Mouse (Mus musculus): ENCODE measurements around the gene Rassf4. TPM values are rescaled to one million over a fixed set of nuclear protein-coding genes. Genes with fewer than 3 reads are reported as not detected.
A peak's percentile ranks its signal among the peaks of the same experiment; 100 is the strongest.

Gene Rassf4
- total and polyA plus RNA-seq, 3 experiments: 0.08 TPM; not detected in 1

- Histone ChIP-seq H3K27me3 (ENCODE audit: control insufficient read depth in 1 of 2, insufficient read depth in 2 of 2, low read length in 2 of 2) (no peaks in the 10 kb centered on the region), H3K9ac (ENCODE audit: control insufficient read depth, low read depth, low read length, poor library complexity, severe bottlenecking) (no peak overlapping the region), H3K36me3 (ENCODE audit: control insufficient read depth in 1 of 2, insufficient read depth in 2 of 2, low read length in 2 of 2) (no peaks in the 10 kb centered on the region), H3K4me1 (ENCODE audit: control insufficient read depth in 1 of 2, insufficient read depth in 2 of 2, low read length in 2 of 2) (no peaks in the 10 kb centered on the region), H3K79me2 (ENCODE audit: control insufficient read depth, insufficient read depth, low read length, poor library complexity) (no peaks in the 10 kb centered on the region), H3K4me3 (ENCODE audit: control insufficient read depth in 1 of 2, insufficient read depth in 1 of 2, low read depth in 2 of 2, low read length in 2 of 2) (no peak overlapping the region), H3K9me3 (replicated peaks; ENCODE audit: insufficient read depth, low read length) (no peaks in the 10 kb centered on the region), H3K27ac (ENCODE audit: control insufficient read depth, low read depth, low read length) (no peak overlapping the region)
- TF ChIP-seq JUND (IDR thresholded peaks at IDR 0.05; ENCODE audit: low read depth, low read length) (no peak), KAT2A (conservative IDR thresholded peaks at IDR 0.05; ENCODE audit: low read depth, low read length) (no peak), MAZ (IDR thresholded peaks at IDR 0.05; ENCODE audit: low read depth, low read length) (no peak), TAL1 (IDR thresholded peaks at IDR 0.05; ENCODE audit: low read length) (no peak), HCFC1 (IDR thresholded peaks at IDR 0.05; ENCODE audit: low read depth, low read length) (no peak), MXI1 (IDR thresholded peaks at IDR 0.05; ENCODE audit: low read depth, low read length) (no peak), CHD2 (IDR thresholded peaks at IDR 0.05; ENCODE audit: low read length) (no peak)
- no peak for DNase-seq (ENCODE audit: low read depth, low spot score)
Observed at GRCm38 (mm10) chr6:116663364-116663763, 10.4 kb downstream of the Rassf4 start.

DNA sequence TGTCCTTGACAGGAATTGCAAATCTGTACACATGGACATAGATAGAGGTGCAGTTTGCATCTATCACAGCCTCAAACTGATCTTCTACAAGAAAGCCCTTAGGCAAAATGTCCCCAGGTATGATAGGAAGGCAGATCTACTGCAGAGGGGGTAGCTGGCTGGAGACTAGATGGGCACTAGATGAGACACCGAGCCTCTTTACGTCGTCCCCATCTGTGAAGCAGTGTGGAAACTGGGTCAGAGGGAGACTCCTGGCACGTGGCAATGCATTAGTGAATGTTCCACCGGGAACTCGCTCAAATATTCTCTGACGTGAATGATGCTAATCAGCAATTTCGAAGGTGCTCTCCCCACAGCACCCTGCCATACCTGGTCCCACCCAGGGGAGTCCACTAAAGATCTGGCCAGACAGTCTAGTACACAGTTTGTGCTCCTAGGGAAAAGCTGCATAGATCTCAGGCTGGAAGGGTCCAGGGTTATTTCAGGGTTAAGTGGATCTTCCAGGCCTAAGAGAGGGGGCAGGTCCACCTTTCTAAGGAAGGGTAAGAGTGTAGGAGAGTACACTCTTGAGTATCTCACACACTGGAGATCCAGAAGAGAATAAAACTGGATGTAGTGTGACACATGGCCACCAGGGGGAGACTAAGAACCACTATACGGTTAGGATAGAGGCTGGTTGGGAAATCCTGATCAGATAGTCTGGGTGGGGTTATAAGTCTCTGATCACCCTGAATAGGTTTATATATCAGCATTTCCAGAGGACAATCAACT lies 19.9 kb downstream of the Rassf4 start:
- H3K36me3 ChIP-seq (ENCODE audit: control insufficient read depth in 1 of 2, insufficient read depth in 2 of 2, low read length in 2 of 2): no peaks in the 10 kb centered on the region
- H3K9me3 ChIP-seq (replicated peaks; ENCODE audit: insufficient read depth, low read length): no peaks in the 10 kb centered on the region
- H3K9ac ChIP-seq (ENCODE audit: control insufficient read depth, low read depth, low read length, poor library complexity, severe bottlenecking): no peak overlapping the region
- DNase-seq (ENCODE audit: low read depth, low spot score): peak; percentile 36
- no peaks in the 10 kb centered on the region for H3K4me1 ChIP-seq (ENCODE audit: control insufficient read depth in 1 of 2, insufficient read depth in 2 of 2, low read length in 2 of 2)
- no peaks in the 10 kb centered on the region for H3K79me2 ChIP-seq (ENCODE audit: control insufficient read depth, insufficient read depth, low read length, poor library complexity)
- H3K4me3 ChIP-seq (ENCODE audit: control insufficient read depth in 1 of 2, insufficient read depth in 1 of 2, low read depth in 2 of 2, low read length in 2 of 2): no peak overlapping the region
- TF ChIP-seq CTCF (IDR thresholded peaks at IDR 0.05 in 2 of 3, conservative IDR thresholded peaks at IDR 0.05 in 1 of 3; ENCODE audit: control insufficient read depth in 1 of 3, insufficient read depth in 1 of 3, low read depth in 2 of 3, low read length in 3 of 3, poor library complexity in 1 of 3, severe bottlenecking in 1 of 3) (peak; percentile 54 to 56 (median 55)), MEF2A (IDR thresholded peaks at IDR 0.05; ENCODE audit: extremely low read depth, insufficient replicate concordance, low read depth, low read length, poor library complexity, severe bottlenecking) (no peak), NRF1 (IDR thresholded peaks at IDR 0.05; ENCODE audit: insufficient read depth, low read depth, low read length, poor library complexity, severe bottlenecking) (no peak), RCOR1 (IDR thresholded peaks at IDR 0.05; ENCODE audit: low read depth, low read length) (no peak), POLR2AphosphoS2 (IDR thresholded peaks at IDR 0.05; ENCODE audit: low read length) (no peak), SIN3A (IDR thresholded peaks at IDR 0.05; ENCODE audit: low read length) (no peak), SMC3 (IDR thresholded peaks at IDR 0.05; ENCODE audit: low read depth, low read length) (peak; percentile 54), ZC3H11A (IDR thresholded peaks at IDR 0.05; ENCODE audit: low read depth, low read length) (peak; percentile 24; the same call in 1 of the 2 replicates), ZNF384 (IDR thresholded peaks at IDR 0.05; ENCODE audit: low read depth, low read length) (no peak), JUND (IDR thresholded peaks at IDR 0.05; ENCODE audit: low read depth, low read length) (no peak), POLR2A (IDR thresholded peaks at IDR 0.05; ENCODE audit: control insufficient read depth in 1 of 2, insufficient read depth in 1 of 2, low read depth in 1 of 2, low read length in 2 of 2, poor library complexity in 1 of 2) (no peak), RAD21 (IDR thresholded peaks at IDR 0.05; ENCODE audit: low read depth, low read length) (peak; percentile 52)
- no peaks in the 10 kb centered on the region for H3K27me3 ChIP-seq (ENCODE audit: control insufficient read depth in 1 of 2, insufficient read depth in 2 of 2, low read length in 2 of 2)
- H3K27ac ChIP-seq (ENCODE audit: control insufficient read depth, low read depth, low read length): no peak overlapping the region

Data from MEL (cell line).